Mouse (Mus musculus) embryo, embryonic 10.5 days (tissue): Measurements from ENCODE around the gene Lingo1.

ENCODE experiments used
- DNase-seq: peaks from one replicate; pipeline ENCODE4 v3.0.0-alpha.2; 2015; ENCODE audit warnings: low spot score

Gene Lingo1

DNA sequence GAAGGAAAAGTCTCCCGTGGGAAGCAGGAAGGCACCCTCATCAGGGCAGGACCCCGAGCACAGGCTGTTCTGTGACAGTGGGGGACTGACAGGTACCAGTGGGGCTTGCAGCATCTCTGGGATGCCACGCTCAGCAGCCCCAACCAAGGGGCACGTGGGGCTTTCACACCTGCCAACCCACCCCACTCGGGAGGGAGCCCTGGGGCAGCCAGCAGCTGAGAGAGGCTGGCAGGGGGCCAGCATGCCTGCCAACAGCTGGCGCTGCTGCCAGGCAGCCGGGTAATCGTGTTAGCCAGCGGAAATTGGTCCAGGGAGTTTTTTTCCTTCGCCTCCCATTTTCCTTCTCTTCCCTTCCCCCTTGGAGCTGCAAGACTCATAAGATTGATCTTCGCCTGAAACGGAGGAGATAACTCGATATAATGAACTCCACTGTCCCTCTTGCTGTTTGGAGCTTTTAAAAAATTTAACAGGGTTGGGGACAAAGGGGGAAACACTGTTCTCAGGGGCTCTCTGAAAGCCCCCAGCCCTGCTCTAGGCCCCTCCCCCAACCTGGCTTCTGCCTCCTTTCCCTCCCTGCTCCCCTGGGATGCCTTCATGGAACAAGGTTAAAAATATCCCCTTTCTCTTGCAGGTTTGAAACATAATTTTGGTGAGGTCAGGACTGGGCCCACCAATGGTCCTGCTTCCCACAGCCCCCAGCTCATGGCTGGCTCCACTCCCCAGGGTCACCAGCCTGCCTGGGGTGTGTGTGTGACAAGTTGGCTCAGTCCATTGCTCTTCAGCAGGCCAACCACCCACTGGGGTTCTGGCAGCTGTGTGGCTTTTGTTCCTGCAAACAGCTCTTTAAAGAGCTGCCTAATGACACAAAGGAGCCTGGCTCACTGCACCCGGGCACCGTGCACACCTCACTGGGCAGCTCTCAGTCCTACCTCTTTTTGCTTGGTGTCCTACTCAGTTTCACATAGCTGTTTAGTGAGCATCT, 68.3 kb downstream of the Lingo1 start:
- DNase-seq = no peak

DNA sequence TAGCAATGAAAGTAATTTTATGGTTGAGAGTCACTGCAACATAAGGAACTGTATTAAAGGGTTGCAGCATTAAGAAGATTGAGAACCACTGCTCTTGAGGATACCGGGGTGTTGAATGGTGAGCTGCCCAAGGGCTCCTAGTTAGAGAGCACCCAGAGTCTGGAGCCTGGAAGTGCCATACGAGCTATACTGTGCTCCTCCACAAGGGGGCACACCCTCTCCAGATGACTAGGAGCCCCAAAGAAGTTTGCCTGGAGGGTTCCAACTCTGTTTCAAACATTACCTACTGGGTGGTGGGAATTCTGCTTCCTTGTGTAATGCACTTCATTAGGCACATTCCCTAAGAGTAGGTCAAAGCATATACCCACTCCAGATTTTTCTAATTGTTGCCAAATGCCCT, 70.5 kb downstream of the Lingo1 start:
- DNase-seq = peak; percentile 75

DNA sequence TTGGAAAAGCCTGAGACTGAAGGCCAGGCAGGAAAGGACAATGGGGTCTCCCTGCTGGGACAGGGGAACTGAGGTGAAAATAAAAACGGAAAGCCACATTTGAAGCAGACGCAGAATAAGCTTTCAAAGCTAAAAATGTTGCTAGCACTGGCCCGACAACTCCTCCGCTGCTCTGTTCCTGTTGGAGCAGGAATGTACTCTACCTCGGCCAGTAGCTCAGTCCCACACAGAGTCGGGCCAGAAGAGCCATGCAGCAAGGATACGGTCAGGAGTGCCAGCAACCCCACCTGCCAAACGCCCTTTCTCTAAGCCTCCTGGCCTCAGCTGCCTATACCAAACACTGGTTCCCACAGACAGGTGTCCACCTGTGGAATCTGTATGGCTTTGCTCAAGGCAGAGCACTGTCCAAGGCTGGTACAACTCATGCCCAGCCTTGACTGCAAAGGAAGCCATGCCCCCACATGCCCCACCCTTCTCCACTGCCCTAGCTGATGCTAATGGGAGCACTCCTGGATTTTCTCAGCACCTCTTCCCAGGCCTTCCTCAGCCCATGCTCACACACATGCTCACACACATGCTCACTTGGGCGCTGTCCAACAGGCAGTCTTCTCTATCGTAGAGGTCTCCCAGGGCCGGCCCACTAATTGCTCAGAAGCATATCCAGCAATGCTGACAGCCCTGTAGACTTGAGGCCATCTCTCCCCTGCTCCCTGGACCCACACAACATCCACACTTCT, 74.0 kb downstream of the Lingo1 start:
- DNase-seq = no peak

DNA sequence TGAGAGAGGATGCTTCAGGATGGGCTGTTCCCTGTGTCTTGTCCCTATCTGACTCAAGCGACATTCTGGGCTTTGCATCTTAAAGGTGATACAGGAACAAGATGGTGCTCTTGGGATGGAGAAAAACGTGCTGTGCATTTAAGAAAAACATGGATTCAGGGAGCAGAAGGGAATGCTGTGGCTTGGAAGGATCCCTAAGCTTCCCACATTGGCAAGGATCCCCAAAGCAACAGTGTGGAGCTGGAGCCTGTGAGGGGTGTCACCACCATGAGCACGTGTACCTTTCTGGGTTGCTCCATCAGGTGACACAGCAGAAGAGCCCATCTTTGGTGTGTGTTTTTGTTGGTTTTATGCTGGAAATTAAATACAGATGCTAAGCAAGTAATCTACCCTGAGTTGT, 77.3 kb downstream of the Lingo1 start:
- DNase-seq = no peak

DNA sequence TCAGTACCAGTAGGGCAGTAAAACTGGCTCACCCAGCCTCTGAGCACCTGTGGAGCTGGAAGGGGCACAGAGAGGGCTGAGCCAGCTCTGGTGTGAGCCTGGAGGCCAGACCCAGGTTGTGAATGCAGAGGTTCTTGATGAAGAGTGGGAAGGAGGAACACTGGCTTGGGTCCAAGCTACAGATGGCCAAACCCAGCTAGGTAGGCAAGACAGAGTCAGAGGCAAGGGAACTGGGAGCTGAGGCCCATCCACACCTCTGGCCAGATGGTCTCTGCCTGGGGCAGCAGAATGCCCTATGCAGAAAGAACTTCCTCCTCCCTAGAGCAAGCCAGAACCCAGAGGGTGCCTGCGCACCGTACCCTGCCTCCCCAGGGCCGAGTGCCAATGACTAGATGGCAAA, 79.7 kb downstream of the Lingo1 start:
- no peak for DNase-seq

DNA sequence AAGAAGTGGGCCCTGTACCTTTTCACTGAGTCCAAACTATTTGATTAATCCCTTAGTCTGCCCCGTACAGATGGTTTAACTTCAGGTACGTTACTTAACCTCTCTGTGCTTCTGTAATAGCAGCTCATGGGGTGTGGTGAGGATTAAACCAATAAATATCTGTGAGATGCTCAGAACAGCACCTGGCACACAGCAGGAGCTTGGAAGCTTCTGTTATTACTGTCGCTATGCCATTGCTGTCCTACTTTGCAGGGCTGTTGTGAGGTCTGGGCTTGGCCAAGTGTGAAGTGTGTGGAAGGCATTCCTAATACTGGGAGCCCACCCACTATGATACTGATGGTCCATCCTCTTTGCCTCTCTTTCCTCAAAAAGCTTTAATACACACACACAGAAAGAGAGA, 80.2 kb downstream of the Lingo1 start:
- DNase-seq = no peak

DNA sequence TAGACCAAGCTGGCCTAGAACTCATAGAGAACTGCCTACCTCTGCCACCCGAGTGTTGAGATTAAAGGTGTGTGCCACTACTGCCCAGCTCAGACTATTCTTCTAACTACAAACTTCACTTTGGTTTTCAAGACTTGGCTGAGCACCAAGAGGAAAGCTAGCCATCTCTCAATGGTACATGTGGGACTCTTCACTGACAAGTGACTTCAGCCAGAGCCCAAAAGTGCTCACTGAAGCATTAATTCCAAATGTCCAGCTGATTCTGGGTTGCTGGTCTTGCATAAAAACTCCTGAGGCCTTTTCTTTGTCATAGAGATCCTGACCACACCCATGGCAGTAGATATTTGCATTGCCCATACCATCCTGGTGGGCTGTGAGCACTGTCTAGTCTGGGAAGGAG, 81.9 kb downstream of the Lingo1 start:
- DNase-seq = no peak

DNA sequence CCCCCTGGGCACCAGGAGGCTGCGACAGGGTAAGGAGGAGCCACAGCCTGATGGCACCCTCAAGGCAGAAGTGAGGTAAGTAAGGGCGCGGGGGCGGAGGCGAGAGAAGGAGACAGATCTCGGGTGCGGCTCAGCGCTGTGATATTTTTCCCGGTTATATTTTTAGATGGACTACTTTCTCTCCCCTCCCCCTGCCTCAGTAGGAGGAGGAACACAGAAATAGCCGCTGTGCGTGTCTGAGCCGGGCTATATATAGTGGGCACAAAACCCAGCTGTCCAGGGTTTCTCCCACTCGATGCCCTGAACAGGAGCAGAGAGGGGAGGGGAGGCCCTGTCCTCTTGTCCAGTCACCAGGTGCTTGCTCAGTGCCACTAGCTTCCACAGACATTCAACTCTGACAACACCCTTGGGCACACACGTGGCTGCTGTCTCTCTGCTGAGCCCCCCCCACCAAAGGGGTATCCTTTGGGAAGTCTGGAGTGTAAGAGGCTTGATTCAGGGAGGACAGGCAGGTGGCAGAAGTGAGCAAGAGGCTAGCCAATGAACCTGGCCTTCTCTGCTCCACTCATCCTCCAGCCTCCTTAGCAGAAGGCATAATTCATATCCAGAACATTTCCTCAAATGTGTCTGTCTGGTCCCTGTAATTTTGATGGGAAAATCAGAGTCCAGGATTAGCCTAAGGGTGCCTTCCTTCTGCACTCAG, 83.5 kb downstream of the Lingo1 start:
- DNase-seq = no peak

DNA sequence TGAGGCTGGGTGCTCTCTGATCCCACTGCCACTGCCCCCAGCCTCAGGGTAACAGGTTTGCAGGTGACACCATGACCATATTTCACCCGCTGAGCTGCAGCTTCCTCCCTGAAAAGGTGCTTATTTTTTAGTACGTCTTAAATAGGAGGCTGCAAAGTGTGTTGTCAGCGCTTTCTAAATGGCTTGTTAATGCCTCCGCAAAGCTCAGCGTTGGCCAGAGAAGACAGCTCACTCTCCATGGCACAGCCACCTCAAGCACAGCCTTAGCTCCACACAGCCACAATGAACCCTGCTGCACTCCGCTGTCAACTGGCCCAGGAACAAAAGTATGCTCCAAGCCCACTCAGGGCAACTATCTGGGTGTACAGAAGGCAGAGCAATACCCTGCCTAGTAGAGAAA, 85.3 kb downstream of the Lingo1 start:
- no peak for DNase-seq

DNA sequence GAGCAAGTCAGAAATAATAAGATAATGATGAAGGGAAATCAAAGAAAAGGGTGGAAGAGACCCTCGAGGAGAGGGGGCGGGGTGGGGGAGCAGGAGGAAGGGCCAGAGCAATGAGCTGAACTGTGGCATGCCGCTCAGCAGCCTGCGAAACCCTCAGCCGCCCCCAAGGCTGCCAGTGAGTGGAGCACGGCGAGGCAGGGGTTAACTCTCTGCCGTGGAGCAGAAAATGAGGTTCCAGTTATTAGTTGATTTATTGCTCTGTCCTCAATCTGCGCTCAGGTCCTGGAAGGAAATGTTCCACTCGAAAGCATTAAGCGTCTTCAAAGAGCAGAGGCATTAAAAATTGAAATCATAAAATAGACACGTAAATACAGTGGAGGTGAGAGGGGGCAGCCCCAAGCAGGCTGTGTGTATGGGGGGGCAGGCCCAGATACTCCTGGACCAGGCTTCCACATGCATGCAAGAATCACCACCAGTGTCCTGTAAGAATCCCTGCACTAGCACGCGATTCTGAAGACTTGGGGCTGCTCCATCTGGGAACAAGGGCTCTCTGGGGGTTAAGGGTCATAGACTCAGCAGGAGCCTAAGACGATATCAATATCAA, 89.7 kb downstream of the Lingo1 start:
- DNase-seq = peak; percentile 17

DNA sequence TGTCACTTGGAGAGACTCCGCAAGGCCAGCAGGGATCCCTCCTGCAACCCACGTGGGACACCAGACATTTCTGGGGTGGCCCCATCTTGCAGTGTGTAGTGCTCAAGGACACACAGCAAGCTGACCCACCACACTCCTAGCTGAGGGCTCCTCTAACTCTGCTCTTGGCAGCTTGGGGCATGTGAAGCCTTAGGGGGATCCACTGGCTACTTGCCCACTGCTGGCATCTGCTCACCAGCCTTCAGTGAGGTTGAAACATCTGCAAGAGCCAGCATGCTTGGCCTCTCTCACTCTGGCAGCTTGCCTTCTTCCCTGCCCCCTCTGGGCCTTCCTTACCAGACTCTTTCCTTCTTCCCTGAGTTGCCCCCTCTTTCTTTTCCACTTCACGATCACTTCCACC, 94.9 kb downstream of the Lingo1 start:
- DNase-seq = no peak

DNA sequence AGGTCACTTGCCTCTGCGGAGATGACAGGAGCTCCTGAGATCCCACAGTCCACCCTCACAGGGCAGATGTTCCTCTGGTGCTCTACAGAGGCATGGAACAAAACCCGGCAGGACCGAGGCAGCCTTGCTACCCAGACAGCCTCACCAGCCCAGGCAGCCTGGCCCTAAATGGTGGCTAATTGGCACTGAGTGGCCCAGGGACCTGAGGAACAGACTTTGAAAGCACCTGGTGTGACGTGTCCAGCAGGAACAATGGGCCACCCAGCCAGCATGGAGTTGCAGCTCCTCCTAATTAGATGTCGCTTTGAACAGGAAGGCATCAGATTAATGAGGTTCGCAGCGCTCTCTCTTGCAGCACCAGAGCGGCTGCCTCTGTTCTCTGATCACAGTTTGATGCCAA, 95.4 kb downstream of the Lingo1 start:
- no peak for DNase-seq

DNA sequence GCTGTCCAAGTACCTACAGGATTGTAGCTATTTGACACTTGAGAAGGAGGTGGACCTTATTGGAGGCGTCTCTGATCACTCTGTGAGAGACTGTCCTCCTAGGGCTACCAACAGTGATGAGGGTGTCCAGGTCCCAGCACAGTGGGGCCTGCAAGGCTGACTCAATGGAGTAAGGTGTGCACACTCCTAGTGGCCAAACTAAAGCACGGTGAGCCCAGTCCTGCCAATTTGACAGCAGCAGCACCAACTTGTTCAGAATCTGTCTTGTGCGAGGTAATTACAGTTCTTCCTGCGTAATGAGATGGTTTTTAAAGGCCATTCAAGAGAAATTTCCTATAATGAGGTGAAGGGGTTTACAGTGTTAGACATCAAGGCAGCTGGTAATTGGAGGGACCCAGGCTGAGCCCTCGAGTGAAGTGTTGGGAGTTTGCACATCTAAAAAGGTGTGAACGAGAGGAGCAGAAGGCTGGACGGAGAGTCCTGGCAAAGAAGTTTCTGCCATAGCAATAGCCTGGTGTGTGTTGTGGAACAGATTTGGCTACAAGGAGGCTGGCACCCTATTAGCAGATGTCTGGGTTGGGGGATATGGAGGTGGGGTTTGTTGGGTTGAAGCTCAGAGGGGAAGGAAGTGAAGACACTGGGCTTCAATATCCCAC, 97.4 kb downstream of the Lingo1 start:
- no peak for DNase-seq

DNA sequence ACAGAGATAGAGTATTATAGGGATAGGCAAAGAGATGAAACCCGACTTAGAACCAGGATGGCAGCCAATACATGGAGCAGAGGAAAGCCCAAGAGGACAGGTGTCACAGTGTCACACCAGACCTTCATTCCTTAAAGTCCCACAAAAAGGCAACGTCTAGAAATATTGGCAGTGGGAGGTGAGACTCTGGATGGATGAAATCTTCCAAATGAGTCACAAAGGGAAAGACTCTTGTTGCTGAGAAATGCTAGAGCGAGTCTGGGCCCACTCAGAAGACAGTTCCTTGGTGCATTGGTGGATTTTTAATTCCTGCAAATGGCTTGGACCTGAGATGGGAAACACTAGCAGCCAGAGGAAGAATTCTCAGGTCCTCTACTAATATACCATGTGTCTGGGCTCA, 102.2 kb downstream of the Lingo1 start:
- DNase-seq = no peak

DNA sequence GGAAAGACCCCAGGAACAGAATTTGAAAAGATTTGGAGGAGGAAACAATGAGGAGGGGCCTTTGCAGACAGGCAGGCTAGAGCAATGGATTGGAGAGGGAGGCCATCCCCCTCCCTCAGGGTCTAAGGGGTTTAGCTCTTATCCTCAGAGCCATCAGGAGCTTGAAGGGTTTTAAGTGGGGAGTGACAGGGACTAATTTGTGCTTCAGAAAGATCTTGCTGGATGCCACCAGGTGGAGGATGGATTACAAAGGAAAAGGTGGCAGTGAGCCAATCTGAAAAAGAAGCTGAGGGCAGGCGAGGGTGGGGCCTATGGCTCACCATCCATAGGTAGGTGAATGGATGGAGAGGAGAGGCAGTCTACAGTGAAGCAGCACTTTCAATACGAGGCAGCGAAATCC, 105.0 kb downstream of the Lingo1 start:
- DNase-seq = no peak

DNA sequence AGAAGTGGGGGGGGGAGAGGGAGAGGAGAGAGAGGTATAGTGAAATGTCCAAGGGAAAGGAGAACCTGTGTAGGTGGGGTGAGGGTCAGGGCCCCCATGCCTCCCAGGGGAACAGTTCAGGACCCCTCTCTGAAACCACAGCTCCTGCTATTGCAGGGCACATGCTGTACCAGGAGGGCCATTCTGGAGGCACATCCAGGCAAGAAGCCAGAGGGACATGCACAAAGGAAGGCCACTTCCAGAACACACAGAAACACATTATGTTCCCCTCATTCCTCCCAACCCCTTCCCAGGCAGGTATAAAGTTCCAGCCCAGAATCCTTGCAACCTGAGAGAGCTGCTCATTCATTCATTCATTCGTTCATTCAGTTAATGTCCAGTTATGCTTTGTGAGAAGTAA, 105.6 kb downstream of the Lingo1 start:
- no peak for DNase-seq

DNA sequence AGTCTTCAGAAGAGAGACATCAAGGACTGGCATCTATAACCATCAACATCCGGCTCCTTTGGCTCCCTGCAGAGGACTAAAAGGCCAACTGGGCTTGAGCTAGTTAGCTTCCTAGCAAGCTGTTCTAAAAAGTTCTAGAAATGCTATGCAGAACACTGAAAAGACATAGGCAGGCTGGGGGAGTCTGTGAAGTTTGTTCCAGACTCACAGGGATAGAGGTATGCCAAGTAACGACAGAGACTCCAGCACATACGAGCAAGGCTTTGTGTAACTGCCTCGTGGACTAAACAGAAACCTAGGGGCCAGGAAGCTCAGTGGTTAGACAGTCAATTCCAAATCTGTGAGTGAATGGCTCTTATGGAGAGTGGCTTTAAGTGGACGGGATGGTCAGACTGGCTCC, 108.8 kb downstream of the Lingo1 start:
- DNase-seq = no peak

DNA sequence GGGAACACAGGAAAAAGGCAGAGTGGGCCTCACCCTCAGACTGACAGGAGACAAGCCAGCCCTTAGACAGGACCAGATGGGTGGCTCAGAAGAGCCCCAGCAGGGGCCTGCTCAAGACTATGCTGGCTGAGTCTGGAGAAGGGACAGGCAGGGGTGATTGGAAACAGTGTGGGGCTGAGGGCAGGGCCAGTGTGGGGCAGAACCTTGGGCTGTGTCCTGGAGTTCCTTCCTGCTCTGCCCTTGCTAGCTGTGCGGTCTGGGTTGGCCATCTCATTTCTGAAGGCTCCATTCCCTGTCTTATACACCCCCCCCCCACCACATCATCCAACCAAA, 109.2 kb downstream of the Lingo1 start:
- no peak for DNase-seq

DNA sequence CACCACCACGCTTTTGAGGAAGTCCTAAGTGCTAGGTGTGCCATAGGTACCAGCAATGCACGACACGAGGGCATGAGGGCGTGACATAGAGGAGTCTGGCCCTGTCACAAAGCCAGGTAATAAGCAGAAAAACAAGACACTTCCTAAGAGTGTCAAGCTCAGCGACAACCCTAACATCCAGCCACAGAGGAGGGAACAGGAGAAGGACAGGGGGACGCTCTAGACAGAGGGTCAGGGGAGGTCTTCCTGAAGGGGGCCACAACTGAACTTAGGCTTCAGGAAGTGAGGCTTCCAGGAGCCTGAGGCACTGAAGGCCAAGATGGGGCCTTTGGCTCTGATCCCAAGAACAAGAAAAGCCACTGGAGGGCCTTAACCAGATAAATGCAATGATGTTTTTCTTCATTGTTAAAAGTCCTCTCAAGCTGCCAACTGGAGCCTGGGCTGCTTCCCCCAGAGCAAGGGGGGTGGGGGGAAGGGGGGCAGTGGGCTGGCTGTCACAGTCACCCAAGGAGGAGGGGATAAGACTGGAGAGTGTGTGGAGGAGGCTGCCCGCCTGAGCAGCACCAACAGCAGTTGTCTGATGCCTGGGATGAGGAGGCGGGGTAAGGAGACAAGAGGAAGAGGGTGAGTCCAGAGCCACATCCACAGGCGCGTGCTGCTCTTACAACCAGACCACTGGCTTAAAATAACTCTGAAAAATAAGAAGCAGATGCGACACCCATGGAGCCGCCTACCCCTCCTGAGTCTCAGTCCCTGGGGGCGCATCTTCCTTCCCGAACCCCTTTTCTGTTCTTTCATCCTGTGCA, 109.7 kb downstream of the Lingo1 start:
- peak; percentile 15 for DNase-seq

DNA sequence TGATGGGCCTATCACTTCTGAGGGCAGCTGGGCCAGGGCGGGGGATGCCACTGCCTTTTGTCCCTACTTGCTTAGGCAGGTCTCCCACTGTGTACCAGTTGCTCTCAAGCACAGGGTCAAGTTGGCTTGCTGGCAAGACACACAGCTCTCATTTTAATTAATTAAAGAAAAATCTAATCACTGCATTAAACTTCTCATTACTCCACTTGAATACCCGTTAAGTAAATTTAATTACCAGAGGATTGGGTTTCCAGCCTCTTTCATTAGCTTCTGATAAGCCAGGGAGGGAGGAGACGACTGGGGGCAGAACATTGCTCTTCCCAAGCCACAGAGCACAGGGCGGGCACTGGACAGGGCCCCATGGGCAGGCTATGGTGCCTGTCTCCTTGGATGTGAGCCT, 113.4 kb downstream of the Lingo1 start:
- no peak for DNase-seq

DNA sequence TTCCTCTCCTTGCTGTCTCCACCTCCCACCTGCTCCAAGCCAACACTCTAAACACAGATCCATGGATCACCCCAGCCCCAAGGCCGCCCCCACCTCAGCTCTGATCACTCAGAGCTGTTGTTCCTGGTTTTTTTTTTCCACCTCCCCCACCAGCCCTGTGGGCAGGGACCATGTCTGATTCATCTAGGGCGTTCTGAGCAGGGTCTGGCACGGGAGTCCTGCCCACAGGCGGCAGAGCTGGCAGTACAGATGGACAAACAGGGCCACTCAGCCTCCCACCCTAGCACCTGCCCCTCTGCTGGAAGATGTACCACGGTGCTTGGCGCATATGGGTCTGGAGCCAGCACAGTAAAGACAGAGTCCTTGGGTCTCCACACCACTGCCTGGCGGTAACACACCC, 114.3 kb downstream of the Lingo1 start:
- DNase-seq = no peak
